Mouse (Mus musculus) midbrain, embryonic 14.5 days (tissue): ENCODE results near the gene Asphd2. TPM values are rescaled to one million over a fixed set of nuclear protein-coding genes. Genes with fewer than 3 reads are reported as not detected.
A peak's percentile ranks its signal among the peaks of the same experiment; 100 is the strongest.

ENCODE experiments used
- ATAC-seq: fragments of 200-750 bp; cut with Nextera tagmentation; 2 replicates; pipeline ENCODE4 v1.8.0; 2017; ENCODE audit warnings: moderate number of reproducible peaks, moderate library complexity; ENCODE audit not compliant: low FRiP score, low TSS enrichment
- DNase-seq: peaks from one replicate; pipeline ENCODE4 v3.0.0-alpha.2; 2015
- H3K27ac ChIP-seq: fragments of 300-500 bp; sonication (generic); replicated peaks from 2 replicates; pipeline ENCODE4 v1.5.1; 2014; ENCODE audit warnings: mild to moderate bottlenecking, low read depth, low read length, moderate library complexity
- H3K27me3 ChIP-seq: fragments of 300-500 bp; sonication (generic); 2 replicates; pipeline ENCODE4 v1.6.1; 2014; ENCODE audit warnings: low read length, control low read depth, mixed read lengths; ENCODE audit not compliant: control insufficient read depth, insufficient read depth
- H3K36me3 ChIP-seq: fragments of 300-500 bp; sonication (generic); 2 replicates; pipeline ENCODE4 v1.6.1; 2014; ENCODE audit warnings: low read length, control low read depth; ENCODE audit not compliant: control insufficient read depth, insufficient read depth
- H3K4me1 ChIP-seq: fragments of 300-500 bp; sonication (generic); 2 replicates; pipeline ENCODE4 v1.6.1; 2014; ENCODE audit warnings: mild to moderate bottlenecking, antibody characterized with exemption, low read length, control low read depth; ENCODE audit not compliant: control insufficient read depth, insufficient read depth
- H3K4me2 ChIP-seq: fragments of 300-500 bp; sonication (generic); 2 replicates; pipeline ENCODE4 v1.6.1; 2014; ENCODE audit warnings: mild to moderate bottlenecking, low read length, moderate library complexity
- H3K4me3 ChIP-seq: fragments of 300-500 bp; sonication (generic); replicated peaks from 2 replicates; pipeline ENCODE4 v1.5.1; 2014; ENCODE audit warnings: low read depth, low read length
- H3K9ac ChIP-seq: fragments of 300-500 bp; sonication (generic); replicated peaks from 2 replicates; pipeline ENCODE4 v1.6.1; 2014; ENCODE audit warnings: mild to moderate bottlenecking, low read length, moderate library complexity
- H3K9me3 ChIP-seq: fragments of 300-500 bp; sonication (generic); 2 replicates; pipeline ENCODE4 v1.6.1; 2016; ENCODE audit warnings: low read length, control low read depth, mixed read lengths; ENCODE audit not compliant: control insufficient read depth
- WGBS: fragments of 180-500 bp; shearing (Covaris S2); extraction: QIAGEN DNeasy Blood & Tissue Kit; methylation state at CpG from one replicate; pipeline ENCODE4 v1.1.7; 2014; 5-methylcytosine and 5-hydroxymethylcytosine counted together
- polyA plus RNA-seq: library from polyadenylated mRNA; unstranded; fragments of >200 nt; fragmentation: Nextera tagmentation; extraction: Ambion mirVana; gene quantifications from 2 replicates; pipeline ENCODE4 v1.2.1, GENCODE M21; 2014

Asphd2 gene
- polyA plus RNA-seq, 1 experiment from 2014 or later = 91.5 TPM

- Histone ChIP-seq H3K9ac (no peak overlapping the region), H3K9me3 (no peaks in the 10 kb centered on the region), H3K4me1 (peaks cover 16% of the 10 kb centered on the region), H3K4me2 (no peak overlapping the region), H3K27ac (no peak overlapping the region), H3K4me3 (no peak overlapping the region), H3K36me3 (peaks cover 57% of the 10 kb centered on the region), H3K27me3 (no peaks in the 10 kb centered on the region)
- peak; percentile 27 for DNase-seq
- ATAC-seq = no peak
- WGBS = 73% methylated on average over 7 of the region's 7 CpGs
Observed at GRCm38 (mm10) chr5:112339215-112339614, 55.5 kb downstream of the Asphd2 start.

- WGBS = 97% methylated on average over 22 of the region's 22 CpGs
- Histone ChIP-seq H3K9ac (no peak overlapping the region), H3K4me1 (peaks cover 3% of the 10 kb centered on the region; the same call in 1 of the 2 replicates), H3K9me3 (no peaks in the 10 kb centered on the region), H3K27ac (no peak overlapping the region), H3K4me2 (no peak overlapping the region), H3K27me3 (no peaks in the 10 kb centered on the region), H3K4me3 (no peak overlapping the region), H3K36me3 (peaks cover 79% of the 10 kb centered on the region)
- ATAC-seq (no peak), DNase-seq (no peak)
Observed at GRCm38 (mm10) chr5:112337004-112337403, 57.7 kb downstream of the Asphd2 start.

GRCm38 (mm10) chr5:112335473-112335872 is 59.2 kb downstream of the Asphd2 start:
- H3K9ac ChIP-seq = no peak overlapping the region
- 14% methylated on average over 2 of the region's 2 CpGs for WGBS

More at GRCm38 (mm10) chr5:112335473-112335872, 59.2 kb downstream of the Asphd2 start:
- ATAC-seq (no peak), DNase-seq (peak; percentile 63)
- Histone ChIP-seq H3K27me3 (no peaks in the 10 kb centered on the region), H3K4me2 (no peak overlapping the region), H3K4me3 (no peak overlapping the region), H3K27ac (no peak overlapping the region), H3K4me1 (no peaks in the 10 kb centered on the region), H3K36me3 (peaks cover 95% of the 10 kb centered on the region), H3K9me3 (no peaks in the 10 kb centered on the region)

Other genes starting within 250 kb of the Asphd2 start
- gene Cryba4, start 142.3 kb downstream of the Asphd2 start, polyA plus RNA-seq = 0.93 and 1.2 TPM in 2 replicates
- gene Crybb1, start 139.1 kb downstream of the Asphd2 start, polyA plus RNA-seq = 1.9 and 3.8 TPM in 2 replicates
- 24.7 and 26.4 TPM in 2 replicates for gene Tpst2, start 118.2 kb downstream of the Asphd2 start, polyA plus RNA-seq
- gene Tfip11, start 68.5 kb downstream of the Asphd2 start, polyA plus RNA-seq = 29.1 and 29.9 TPM in 2 replicates
- 52.4 and 68.6 TPM in 2 replicates for gene Srrd, start 51.8 kb downstream of the Asphd2 start, polyA plus RNA-seq
- 42.0 and 47.4 TPM in 2 replicates for gene Hps4, start 51.8 kb downstream of the Asphd2 start, polyA plus RNA-seq
- gene Gm6583, start 38.8 kb downstream of the Asphd2 start, polyA plus RNA-seq = 0.12 and 0.26 TPM in 2 replicates
- gene Gm6588, start 54.6 kb upstream of the Asphd2 start, polyA plus RNA-seq = 0.26 and 0.61 TPM in 2 replicates
- gene Sez6l, start 182.3 kb upstream of the Asphd2 start, polyA plus RNA-seq = 46.3 and 49.9 TPM in 2 replicates